Mouse (Mus musculus): ENCODE data around the gene Rgs10.

Rgs10 gene

GRCm38 (mm10) chr7:128374156-128374555, 44.4 kb downstream of the Rgs10 start:
- in situ Hi-C loops (cut with MboI, MseI), result loop anchor here (25.0 kb wide), 1 partner anchor 313 kb away; no protein-coding TSS in a partner anchor

DNA sequence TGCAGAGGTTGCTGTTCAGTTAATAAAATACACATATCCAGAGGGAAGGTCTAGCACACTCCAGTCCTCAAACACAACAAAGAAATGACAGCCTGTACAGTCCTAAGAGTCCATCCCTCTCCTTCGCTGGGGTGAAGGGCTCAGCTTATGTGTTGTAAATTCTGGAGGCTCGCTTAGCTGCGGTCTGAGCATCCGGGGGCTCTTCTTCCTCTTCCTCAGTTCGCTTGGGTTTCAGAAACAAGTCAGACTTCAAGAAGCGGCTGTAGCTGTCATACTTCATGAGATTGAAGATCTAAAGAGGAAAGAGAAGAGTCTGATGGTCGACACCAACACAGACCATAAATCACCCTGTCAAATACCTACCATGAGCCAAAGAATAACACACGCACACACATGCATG, 44.8 kb downstream of the Rgs10 start:
- in situ Hi-C loops (cut with MboI, MseI), result loop anchor here (25.0 kb wide), 1 partner anchor 314 kb away; no protein-coding TSS in a partner anchor

DNA sequence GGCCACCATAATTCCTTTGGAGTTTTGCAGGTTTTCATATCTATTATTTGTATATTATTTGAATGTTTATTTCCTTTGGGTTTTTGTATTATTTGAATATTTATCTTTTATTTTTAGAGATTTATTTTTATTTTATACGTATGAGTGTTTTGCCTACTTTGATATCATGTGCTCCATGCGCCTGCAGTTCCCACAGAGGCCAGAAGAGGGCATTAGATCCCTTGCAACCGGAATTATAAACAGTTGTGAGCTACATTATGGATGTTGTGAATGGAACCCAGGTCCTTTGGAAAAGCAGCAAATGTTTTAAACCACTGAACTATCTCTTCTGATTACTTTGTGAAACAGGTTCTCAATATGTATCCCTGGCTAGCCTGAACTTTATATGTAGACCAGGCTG, 46.2 kb downstream of the Rgs10 start:
- in situ Hi-C loops (cut with MboI, MseI), result loop anchor here (25.0 kb wide), 1 partner anchor 315 kb away; no protein-coding TSS in a partner anchor

- in situ Hi-C loops (cut with MboI, MseI), result loop anchor here (25.0 kb wide), 1 partner anchor 318 kb away; no protein-coding TSS in a partner anchor
These were observed 49.2 kb downstream of the Rgs10 start for GRCm38 (mm10) chr7:128369366-128369765.

DNA sequence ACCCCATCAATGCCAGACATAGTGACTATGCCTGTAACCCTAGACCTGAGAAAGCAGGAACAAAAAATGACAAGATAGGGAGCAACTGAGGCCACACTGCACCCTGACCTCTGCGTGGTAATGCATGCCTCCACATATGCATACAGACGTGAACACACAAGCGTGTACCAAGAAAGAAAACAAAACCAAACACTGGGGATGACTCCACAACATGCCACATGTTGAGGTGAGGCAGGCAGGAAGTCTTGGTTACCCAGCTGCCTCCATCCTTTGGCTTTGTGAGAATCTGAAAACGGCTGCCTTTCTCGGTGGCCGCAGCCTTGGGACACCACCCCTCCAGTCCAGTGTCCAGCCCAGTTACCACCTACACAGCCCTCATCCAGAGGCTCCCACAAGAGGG, 49.7 kb downstream of the Rgs10 start:
- in situ Hi-C loops (cut with MboI, MseI), result loop anchor here (25.0 kb wide), 1 partner anchor 318 kb away; no protein-coding TSS in a partner anchor

DNA sequence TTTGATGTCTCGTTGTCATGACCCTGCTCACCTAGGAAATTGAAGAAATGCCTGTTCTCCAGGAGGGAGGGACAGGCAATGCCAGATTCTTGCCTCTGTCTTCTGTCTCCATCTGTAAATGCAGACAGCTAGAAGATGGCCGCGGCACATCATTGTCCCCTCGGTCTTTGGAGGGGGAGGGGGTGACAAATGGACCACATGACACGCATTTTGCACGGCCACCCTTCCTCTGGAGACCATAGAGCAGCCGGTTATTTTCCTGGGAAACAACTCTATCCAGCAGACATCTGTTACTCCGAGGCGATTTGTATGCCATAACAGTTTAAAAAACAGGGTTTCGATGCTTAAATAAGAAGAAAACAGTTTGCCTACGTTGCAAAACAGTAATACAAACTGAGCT, 51.9 kb downstream of the Rgs10 start:
- in situ Hi-C loops (cut with MboI, MseI), result loop anchor here (25.0 kb wide), 1 partner anchor 321 kb away; no protein-coding TSS in a partner anchor

- in situ Hi-C loops (cut with MboI, MseI), result loop anchor here (25.0 kb wide), 1 partner anchor 322 kb away; no protein-coding TSS in a partner anchor
These were observed 53.4 kb downstream of the Rgs10 start for GRCm38 (mm10) chr7:128365096-128365715.

DNA sequence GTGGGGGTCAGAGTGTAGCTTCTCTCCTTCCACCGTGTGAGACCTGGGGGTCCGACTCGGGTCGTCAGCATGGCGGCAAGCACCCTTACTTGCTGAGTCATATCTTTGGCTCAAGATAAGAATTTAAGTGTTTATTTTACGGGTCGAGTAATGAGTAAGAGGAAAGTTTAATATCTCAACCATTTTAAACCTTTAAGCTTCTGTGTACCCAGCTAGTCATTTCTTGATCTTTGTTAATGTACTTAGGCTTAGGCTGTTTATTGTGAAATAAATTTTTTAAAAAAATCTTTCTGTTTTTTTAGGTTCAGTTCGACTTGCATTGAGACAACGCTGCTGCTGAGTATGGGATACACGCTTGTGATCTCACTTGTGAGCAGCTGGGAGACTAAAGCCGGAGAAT, 54.0 kb downstream of the Rgs10 start:
- in situ Hi-C loops (cut with MboI, MseI), result loop anchor here (25.0 kb wide), 1 partner anchor 323 kb away; no protein-coding TSS in a partner anchor

DNA sequence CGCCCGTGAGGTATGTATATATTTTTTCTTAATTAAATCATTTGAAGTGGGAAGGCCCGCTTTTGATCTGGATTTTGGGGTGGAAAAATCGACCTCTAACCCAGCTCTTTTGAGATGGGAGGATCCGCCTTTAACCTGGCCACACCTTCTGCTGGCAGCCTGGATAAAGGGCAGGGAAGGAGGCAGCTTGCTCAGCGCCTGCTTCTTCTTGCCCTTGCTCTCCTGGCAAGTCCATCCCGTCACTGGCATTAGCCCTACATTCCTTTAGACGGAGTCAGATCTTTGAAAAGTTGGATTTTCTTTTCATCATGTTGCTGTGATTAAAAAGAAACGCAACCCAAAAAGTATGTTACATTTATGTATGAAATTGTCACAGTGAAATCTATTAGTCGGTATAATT, 54.8 kb downstream of the Rgs10 start:
- in situ Hi-C loops (cut with MboI, MseI), result loop anchor here (25.0 kb wide), 1 partner anchor 323 kb away; no protein-coding TSS in a partner anchor

GRCm38 (mm10) chr7:128362916-128363315, 55.6 kb downstream of the Rgs10 start:
- in situ Hi-C loops (cut with MboI, MseI), result loop anchor here (25.0 kb wide), 1 partner anchor 324 kb away; no protein-coding TSS in a partner anchor

GRCm38 (mm10) chr7:128359741-128360140, 58.8 kb downstream of the Rgs10 start:
- in situ Hi-C loops (cut with MboI, MseI), result loop anchor here (25.0 kb wide), 1 partner anchor 328 kb away; no protein-coding TSS in a partner anchor

GRCm38 (mm10) chr7:128359164-128359563, 59.4 kb downstream of the Rgs10 start:
- in situ Hi-C loops (cut with MboI, MseI), result loop anchor here (25.0 kb wide), 1 partner anchor 328 kb away; no protein-coding TSS in a partner anchor

DNA sequence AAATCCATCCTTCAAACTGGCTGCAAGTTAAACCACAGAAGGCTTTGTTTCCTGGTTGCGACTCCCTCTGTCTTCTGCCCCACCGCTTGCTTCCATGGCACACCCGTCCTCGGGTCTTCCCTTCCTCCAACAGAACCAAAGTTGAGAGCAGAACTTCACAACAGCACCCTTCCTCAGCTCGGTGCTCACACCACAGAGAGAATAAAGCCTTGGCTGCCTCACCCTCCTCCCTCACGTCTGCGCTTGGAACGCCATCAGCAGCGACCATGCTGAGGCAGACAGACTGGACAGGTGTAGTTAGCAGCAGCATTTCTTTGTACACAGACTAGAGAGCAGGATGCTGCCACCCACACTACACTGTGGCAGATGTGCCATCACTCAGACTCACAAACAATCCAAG, 59.8 kb downstream of the Rgs10 start:
- in situ Hi-C loops (cut with MboI, MseI), result loop anchor here (25.0 kb wide), 1 partner anchor 329 kb away; no protein-coding TSS in a partner anchor

DNA sequence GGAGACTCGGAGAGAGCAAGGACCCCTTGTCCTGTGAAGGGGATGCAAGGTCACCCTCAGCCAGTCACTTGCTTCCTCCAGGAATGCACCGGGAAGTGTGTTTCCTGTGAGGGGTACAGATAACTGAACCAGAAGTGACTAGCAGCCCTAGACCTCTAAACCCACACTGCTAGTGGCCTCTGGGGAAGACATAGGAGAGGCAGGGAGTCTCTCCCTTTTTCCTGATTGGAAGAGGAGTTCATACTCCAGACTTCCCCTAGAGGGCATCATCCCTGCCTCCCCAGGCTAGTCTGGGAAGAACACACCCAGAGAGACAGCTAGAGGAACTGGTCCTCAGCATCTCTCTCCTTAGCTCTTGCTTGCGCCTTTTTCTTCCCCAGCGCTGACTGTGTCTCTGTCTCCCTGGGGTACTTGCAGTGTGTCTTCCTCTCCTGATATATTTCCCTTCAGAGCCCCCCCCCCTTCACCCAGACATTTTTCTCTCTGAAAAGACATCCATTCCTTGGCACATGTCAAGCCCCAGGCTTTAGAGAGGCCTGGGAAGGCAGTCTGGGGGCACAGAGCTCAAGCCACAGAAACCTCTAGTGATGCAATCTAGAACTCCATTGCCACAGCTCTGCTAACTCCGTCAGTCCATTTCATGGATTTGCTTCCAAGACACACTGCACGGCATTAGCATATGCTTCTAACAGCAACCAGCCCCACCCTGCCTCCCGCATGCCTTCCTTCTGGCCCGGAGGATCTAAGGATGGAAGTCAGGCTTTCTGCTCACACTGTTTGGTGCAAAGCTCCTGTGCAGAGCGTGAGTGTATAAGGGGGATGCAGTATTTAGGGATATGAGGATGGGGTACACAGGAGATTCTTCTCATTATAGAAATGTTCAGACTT, 61.4 kb downstream of the Rgs10 start:
- in situ Hi-C loops (cut with MboI, MseI), result loop anchor here (25.0 kb wide), 1 partner anchor 330 kb away; no protein-coding TSS in a partner anchor

DNA sequence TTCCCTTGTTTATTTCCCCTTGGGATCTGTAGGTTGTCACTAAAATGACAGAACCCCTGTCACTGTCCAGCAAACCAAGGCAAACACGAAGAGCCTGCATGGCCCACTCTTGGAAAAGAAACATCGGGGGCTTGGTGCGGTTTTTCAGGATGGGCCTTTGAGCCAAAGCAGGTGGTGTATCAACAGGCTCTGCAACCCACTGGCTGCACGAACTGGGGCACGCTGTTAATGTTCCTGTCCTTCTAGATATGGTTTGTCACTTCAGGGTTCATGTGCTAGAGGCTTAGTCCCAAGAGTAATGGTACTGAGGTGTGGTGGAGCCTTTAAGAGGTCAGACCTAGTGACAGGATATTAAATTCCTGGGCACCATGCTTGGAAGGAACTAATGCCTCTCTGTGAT, 63.1 kb downstream of the Rgs10 start:
- in situ Hi-C loops (cut with MboI, MseI), result loop anchor here (25.0 kb wide), 1 partner anchor 332 kb away; no protein-coding TSS in a partner anchor

DNA sequence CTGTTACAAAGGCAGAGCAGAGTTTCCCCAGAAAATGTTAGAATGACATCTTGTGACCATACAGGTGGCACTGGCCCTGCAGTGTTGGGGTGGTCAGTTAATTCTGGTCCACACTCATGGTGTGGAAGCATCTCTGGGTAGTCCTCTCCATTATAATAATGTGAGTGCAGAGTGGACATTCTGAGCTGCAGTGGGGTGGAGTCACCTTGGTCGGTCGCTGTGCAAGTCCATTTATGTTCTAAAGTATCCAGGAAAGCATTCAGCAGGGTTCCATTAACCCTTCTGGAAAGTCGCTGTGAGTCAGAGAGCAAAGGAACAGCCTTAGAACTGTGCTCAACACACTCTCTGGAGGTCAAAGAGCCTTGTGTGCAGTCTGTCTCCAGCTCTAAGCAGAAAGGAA, 65.8 kb downstream of the Rgs10 start:
- in situ Hi-C loops (cut with MboI, MseI), result loop anchor here (25.0 kb wide), 1 partner anchor 335 kb away; no protein-coding TSS in a partner anchor

DNA sequence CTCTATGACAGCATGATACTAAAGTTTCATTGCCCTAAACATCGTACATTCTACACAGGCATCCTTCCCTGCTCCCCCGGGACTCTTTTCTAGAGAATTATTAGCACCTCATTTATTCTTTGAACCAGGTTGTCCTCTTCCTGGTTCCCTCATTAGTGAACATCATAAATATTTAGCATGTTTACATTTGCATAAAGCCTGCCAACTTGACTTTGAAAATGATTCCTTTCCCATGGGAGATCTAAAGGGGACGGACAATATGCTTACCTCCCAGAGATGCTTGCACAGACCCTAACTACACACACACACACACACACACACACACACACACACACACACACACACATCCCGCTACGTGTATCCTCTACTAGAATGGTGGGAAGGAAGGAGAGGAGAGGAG, 67.4 kb downstream of the Rgs10 start:
- in situ Hi-C loops (cut with MboI, MseI), result loop anchor here (25.0 kb wide), 1 partner anchor 336 kb away; no protein-coding TSS in a partner anchor

GRCm38 (mm10) chr7:128350316-128350715, 68.2 kb downstream of the Rgs10 start:
- in situ Hi-C loops (cut with MboI, MseI), result loop anchor here (25.0 kb wide), 1 partner anchor 337 kb away; no protein-coding TSS in a partner anchor

DNA sequence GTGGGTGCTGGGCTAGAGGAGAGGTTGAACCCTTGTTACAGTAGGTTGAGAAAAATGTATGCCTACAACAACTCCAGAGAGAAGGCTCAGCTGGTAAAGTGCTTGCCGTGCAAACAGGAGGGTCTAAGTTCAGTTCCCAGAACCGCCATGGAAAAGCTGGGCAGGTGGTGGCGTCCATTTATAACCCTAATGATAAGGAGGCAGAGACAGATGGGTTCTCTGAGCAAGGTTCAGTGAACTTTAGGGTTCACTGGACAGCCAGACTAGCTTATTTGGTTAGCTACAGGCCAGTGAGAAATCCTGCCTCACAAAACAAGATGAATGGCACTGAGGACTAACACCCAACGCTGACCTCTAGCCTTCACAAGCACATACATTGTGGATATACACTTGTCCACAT, 68.8 kb downstream of the Rgs10 start:
- in situ Hi-C loops (cut with MboI, MseI), result loop anchor here (5.0 to 25.0 kb wide), 2 partner anchors 107 to 338 kb away; no protein-coding TSS in a partner anchor

- in situ Hi-C loops (cut with MboI, MseI), result loop anchor here (5.0 kb wide), 1 partner anchor 106 kb away; no protein-coding TSS in a partner anchor
These were observed 70.0 kb downstream of the Rgs10 start for GRCm38 (mm10) chr7:128348608-128349007.

- in situ Hi-C loops (cut with MboI, MseI), result loop anchor here (5.0 kb wide), 1 partner anchor 105 kb away; no protein-coding TSS in a partner anchor
These were observed 71.6 kb downstream of the Rgs10 start for GRCm38 (mm10) chr7:128346991-128347390.
